Mouse (Mus musculus) liver, adult (tissue): ENCODE data around the gene Poldip3.

Source experiments
- GATA4 ChIP-seq: IDR thresholded peaks from 2 replicates; pipeline ENCODE4 v1.6.1; 2014; ENCODE audit warnings: mild to moderate bottlenecking, low read length; ENCODE audit not compliant: insufficient replicate concordance

Poldip3 gene

GRCm38 (mm10) chr15:83086636-83087328 lies 62.4 kb downstream of the Poldip3 start:
- TF ChIP-seq GATA4: no peak

- no peak for TF ChIP-seq GATA4
Observed at GRCm38 (mm10) chr15:83085901-83086300, 63.3 kb downstream of the Poldip3 start.

GRCm38 (mm10) chr15:83084022-83084640 lies 65.1 kb downstream of the Poldip3 start:
- TF ChIP-seq GATA4: no peak

- TF ChIP-seq GATA4: no peak
Observed at GRCm38 (mm10) chr15:83083530-83083929, 65.7 kb downstream of the Poldip3 start.
